Mouse (Mus musculus): Measurements from ENCODE around the gene Srpk1. TPM values are rescaled to one million over a fixed set of nuclear protein-coding genes. Genes with fewer than 3 reads are reported as not detected.
A peak's percentile ranks its signal among the peaks of the same experiment; 100 is the strongest.

The Srpk1 gene
- polyA plus RNA-seq, 1 experiment from 2014 or later: 75.1 TPM

- Histone ChIP-seq H3K27ac (no peak overlapping the region), H3K36me3 (no peaks in the 10 kb centered on the region), H3K4me3 (no peak overlapping the region), H3K9me3 (no peaks in the 10 kb centered on the region), H3K4me2 (no peak overlapping the region), H3K4me1 (no peaks in the 10 kb centered on the region), H3K9ac (no peak overlapping the region), H3K27me3 (no peaks in the 10 kb centered on the region)
- WGBS: 29% methylated on average over 10 of the region's 10 CpGs
- no peak for ATAC-seq (ENCODE audit: borderline replicate concordance, extremely low read depth, low FRiP score, low TSS enrichment)
Measured at GRCm38 (mm10) chr17:28628248-28629124, 6.0 kb upstream of the Srpk1 start.

- Histone ChIP-seq H3K36me3 (no peaks in the 10 kb centered on the region), H3K9ac (no peak overlapping the region), H3K9me3 (no peaks in the 10 kb centered on the region), H3K4me1 (peaks cover 5% of the 10 kb centered on the region; the same call in 1 of the 2 replicates), H3K27ac (no peak overlapping the region), H3K27me3 (no peaks in the 10 kb centered on the region), H3K4me2 (no peak overlapping the region), H3K4me3 (no peak overlapping the region)
- ATAC-seq (ENCODE audit: borderline replicate concordance, extremely low read depth, low FRiP score, low TSS enrichment): no peak
- 79% methylated on average over 2 of the region's 2 CpGs for WGBS
Measured at GRCm38 (mm10) chr17:28626937-28627336, 4.4 kb upstream of the Srpk1 start.

GRCm38 (mm10) chr17:28625327-28625726, 2.8 kb upstream of the Srpk1 start:
- no peak for ATAC-seq (ENCODE audit: borderline replicate concordance, extremely low read depth, low FRiP score, low TSS enrichment)
- H3K4me3 ChIP-seq: no peak overlapping the region
- H3K4me1 ChIP-seq: peaks cover 15% of the 10 kb centered on the region
- WGBS: 88% methylated on average over 15 of the region's 15 CpGs
- H3K27ac ChIP-seq: no peak overlapping the region
- H3K9me3 ChIP-seq: no peaks in the 10 kb centered on the region
- H3K36me3 ChIP-seq: no peaks in the 10 kb centered on the region; the same call in 1 of the 2 replicates
- no peak overlapping the region for H3K9ac ChIP-seq
- no peak overlapping the region for H3K4me2 ChIP-seq
- no peaks in the 10 kb centered on the region for H3K27me3 ChIP-seq

GRCm38 (mm10) chr17:28624841-28625240, 2.3 kb upstream of the Srpk1 start:
- H3K4me3 ChIP-seq: no peak overlapping the region
- no peaks in the 10 kb centered on the region for H3K27me3 ChIP-seq
- peaks cover 18% of the 10 kb centered on the region for H3K4me1 ChIP-seq
- no peaks in the 10 kb centered on the region for H3K9me3 ChIP-seq
- no peak overlapping the region for H3K4me2 ChIP-seq
- H3K9ac ChIP-seq: no peak overlapping the region
- no peak for ATAC-seq (ENCODE audit: borderline replicate concordance, extremely low read depth, low FRiP score, low TSS enrichment)
- 65% methylated on average over 2 of the region's 2 CpGs for WGBS
- H3K36me3 ChIP-seq: peaks cover 5% of the 10 kb centered on the region
- no peak overlapping the region for H3K27ac ChIP-seq

GRCm38 (mm10) chr17:28621381-28622299, 869 bp downstream of the Srpk1 start:
- peak overlapping the region; percentile 86 for H3K27ac ChIP-seq
- WGBS: 3% methylated on average over 73 of the region's 78 CpGs
- H3K9me3 ChIP-seq: no peaks in the 10 kb centered on the region
- H3K4me3 ChIP-seq: peak overlapping the region; percentile 65
- peak overlapping the region; percentile 87 for H3K4me2 ChIP-seq
- ATAC-seq (ENCODE audit: borderline replicate concordance, extremely low read depth, low FRiP score, low TSS enrichment): peak; percentile 70
- peak overlapping the region; percentile 96 for H3K9ac ChIP-seq
- H3K4me1 ChIP-seq: peaks cover 30% of the 10 kb centered on the region
- no peaks in the 10 kb centered on the region for H3K27me3 ChIP-seq
- peaks cover 10% of the 10 kb centered on the region for H3K36me3 ChIP-seq

- no peaks in the 10 kb centered on the region for H3K9me3 ChIP-seq
- WGBS: 93% methylated on average over 1 of the region's 1 CpGs
- no peak overlapping the region for H3K4me3 ChIP-seq
- H3K27ac ChIP-seq: no peak overlapping the region
- H3K4me1 ChIP-seq: peaks cover 30% of the 10 kb centered on the region
- no peak for ATAC-seq (ENCODE audit: borderline replicate concordance, extremely low read depth, low FRiP score, low TSS enrichment)
- no peak overlapping the region for H3K9ac ChIP-seq
- H3K36me3 ChIP-seq: peaks cover 22% of the 10 kb centered on the region
- H3K27me3 ChIP-seq: no peaks in the 10 kb centered on the region
- H3K4me2 ChIP-seq: no peak overlapping the region
Measured at GRCm38 (mm10) chr17:28618775-28619174, 3.7 kb downstream of the Srpk1 start.

GRCm38 (mm10) chr17:28618124-28618523, 4.4 kb downstream of the Srpk1 start:
- Histone ChIP-seq H3K27ac (no peak overlapping the region), H3K4me3 (no peak overlapping the region), H3K9me3 (no peaks in the 10 kb centered on the region), H3K27me3 (no peaks in the 10 kb centered on the region), H3K4me2 (no peak overlapping the region), H3K4me1 (peaks cover 30% of the 10 kb centered on the region), H3K9ac (no peak overlapping the region), H3K36me3 (peaks cover 23% of the 10 kb centered on the region)
- no peak for ATAC-seq (ENCODE audit: borderline replicate concordance, extremely low read depth, low FRiP score, low TSS enrichment)
- 70% methylated on average over 7 of the region's 7 CpGs for WGBS

GRCm38 (mm10) chr17:28617636-28618035, 4.9 kb downstream of the Srpk1 start:
- WGBS: 84% methylated on average over 10 of the region's 10 CpGs
- Histone ChIP-seq H3K4me2 (no peak overlapping the region), H3K36me3 (peaks cover 23% of the 10 kb centered on the region), H3K4me1 (peaks cover 28% of the 10 kb centered on the region), H3K27ac (no peak overlapping the region), H3K9ac (no peak overlapping the region), H3K4me3 (no peak overlapping the region), H3K27me3 (no peaks in the 10 kb centered on the region), H3K9me3 (no peaks in the 10 kb centered on the region)
- ATAC-seq (ENCODE audit: borderline replicate concordance, extremely low read depth, low FRiP score, low TSS enrichment): no peak

GRCm38 (mm10) chr17:28615332-28615731, 7.2 kb downstream of the Srpk1 start:
- Histone ChIP-seq H3K27ac (no peak overlapping the region), H3K4me1 (peaks cover 15% of the 10 kb centered on the region), H3K36me3 (peaks cover 23% of the 10 kb centered on the region), H3K4me3 (no peak overlapping the region), H3K27me3 (no peaks in the 10 kb centered on the region), H3K9me3 (no peaks in the 10 kb centered on the region), H3K9ac (no peak overlapping the region), H3K4me2 (no peak overlapping the region)
- WGBS: 88% methylated on average over 4 of the region's 4 CpGs
- no peak for ATAC-seq (ENCODE audit: borderline replicate concordance, extremely low read depth, low FRiP score, low TSS enrichment)

- Histone ChIP-seq H3K4me1 (0 out of 2 replicates have a peak, but pooled peaks cover 7% of the 10 kb centered on the region), H3K27me3 (no peaks in the 10 kb centered on the region), H3K4me3 (no peak overlapping the region), H3K9ac (no peak overlapping the region), H3K36me3 (peaks cover 19% of the 10 kb centered on the region), H3K4me2 (no peak overlapping the region), H3K9me3 (no peaks in the 10 kb centered on the region), H3K27ac (no peak overlapping the region)
- WGBS: 84% methylated on average over 6 of the region's 6 CpGs
- no peak for ATAC-seq (ENCODE audit: borderline replicate concordance, extremely low read depth, low FRiP score, low TSS enrichment)
Measured at GRCm38 (mm10) chr17:28613096-28613495, 9.4 kb downstream of the Srpk1 start.

- Histone ChIP-seq H3K4me2 (no peak overlapping the region), H3K9me3 (no peaks in the 10 kb centered on the region), H3K9ac (no peak overlapping the region), H3K4me1 (0 out of 2 replicates have a peak, but pooled peaks cover 2% of the 10 kb centered on the region), H3K27ac (no peak overlapping the region), H3K4me3 (no peak overlapping the region), H3K27me3 (no peaks in the 10 kb centered on the region), H3K36me3 (peaks cover 22% of the 10 kb centered on the region)
- ATAC-seq (ENCODE audit: borderline replicate concordance, extremely low read depth, low FRiP score, low TSS enrichment): no peak
- WGBS: 71% methylated on average over 2 of the region's 2 CpGs
Measured at GRCm38 (mm10) chr17:28612603-28613002, 9.9 kb downstream of the Srpk1 start.

- H3K27me3 ChIP-seq: no peaks in the 10 kb centered on the region
- H3K4me3 ChIP-seq: no peak overlapping the region
- no peak for ATAC-seq (ENCODE audit: borderline replicate concordance, extremely low read depth, low FRiP score, low TSS enrichment)
- H3K36me3 ChIP-seq: peaks cover 39% of the 10 kb centered on the region
- no peak overlapping the region for H3K27ac ChIP-seq
- H3K4me1 ChIP-seq: no peaks in the 10 kb centered on the region
- no peak overlapping the region for H3K9ac ChIP-seq
- 79% methylated on average over 3 of the region's 3 CpGs for WGBS
- H3K4me2 ChIP-seq: no peak overlapping the region
- H3K9me3 ChIP-seq: no peaks in the 10 kb centered on the region
Measured at GRCm38 (mm10) chr17:28609543-28609942, 13.0 kb downstream of the Srpk1 start.

Measured in lung, embryonic 15.5 days (tissue).